Mouse (Mus musculus) limb, embryonic 11.5 days (tissue): ENCODE results near the gene Scel. TPM values are rescaled to one million over a fixed set of nuclear protein-coding genes. Genes with fewer than 3 reads are reported as not detected.
A peak's percentile ranks its signal among the peaks of the same experiment; 100 is the strongest.

Source experiments
- ATAC-seq: fragments of 200-750 bp; cut with Nextera tagmentation; 2 replicates; pipeline ENCODE4 v1.8.0; 2017; ENCODE audit warnings: low read depth; ENCODE audit not compliant: insufficient number of reproducible peaks, low FRiP score, low TSS enrichment
- DNase-seq: peaks from one replicate; pipeline ENCODE4 v3.0.0-alpha.2; 2015; ENCODE audit warnings: low spot score
- H3K27ac ChIP-seq: fragments of 300-500 bp; sonication (generic); replicated peaks from 2 replicates; pipeline ENCODE4 v1.5.1; 2014; ENCODE audit warnings: low read depth, mild to moderate bottlenecking, low read length
- H3K27me3 ChIP-seq: fragments of 300-500 bp; sonication (generic); 2 replicates; pipeline ENCODE4 v1.6.1; 2014; ENCODE audit warnings: mild to moderate bottlenecking, low read length, mixed read lengths; ENCODE audit not compliant: control insufficient read depth, insufficient read depth
- H3K36me3 ChIP-seq: fragments of 300-500 bp; sonication (generic); 2 replicates; pipeline ENCODE4 v1.6.1; 2014; ENCODE audit warnings: mild to moderate bottlenecking, low read length, moderate library complexity, mixed read lengths; ENCODE audit not compliant: control insufficient read depth, insufficient read depth
- H3K4me1 ChIP-seq: fragments of 300-500 bp; sonication (generic); 2 replicates; pipeline ENCODE4 v1.6.1; 2014; ENCODE audit warnings: low read length, mixed read lengths; ENCODE audit not compliant: control insufficient read depth, insufficient read depth
- H3K4me2 ChIP-seq: fragments of 300-500 bp; sonication (generic); 2 replicates; pipeline ENCODE4 v1.6.1; 2014; ENCODE audit warnings: low read depth, mild to moderate bottlenecking, moderate library complexity; ENCODE audit not compliant: severe bottlenecking
- H3K4me3 ChIP-seq: fragments of 300-500 bp; sonication (generic); 2 replicates; pipeline ENCODE4 v1.5.1; 2014; ENCODE audit warnings: low read depth, low read length
- H3K9ac ChIP-seq: fragments of 300-500 bp; sonication (generic); 2 replicates; pipeline ENCODE4 v1.6.1; 2014; ENCODE audit warnings: mild to moderate bottlenecking, low read length
- H3K9me3 ChIP-seq: fragments of 300-500 bp; sonication (generic); 2 replicates; pipeline ENCODE4 v1.6.1; 2016; ENCODE audit warnings: low read length; ENCODE audit not compliant: control insufficient read depth
- WGBS: fragments of 180-500 bp; shearing (Covaris S2); extraction: QIAGEN DNeasy Blood & Tissue Kit; methylation state at CpG from one replicate; pipeline ENCODE4 v1.1.7; 2014; 5-methylcytosine and 5-hydroxymethylcytosine counted together
- polyA plus RNA-seq: library from polyadenylated mRNA; unstranded; fragments of >200 nt; fragmentation: Nextera tagmentation; extraction: Ambion mirVana; gene quantifications from 2 replicates; pipeline ENCODE4 v1.2.1, GENCODE M21; 2014

Gene Scel
- polyA plus RNA-seq, 1 experiment from 2014 or later: 0.21 TPM

DNA sequence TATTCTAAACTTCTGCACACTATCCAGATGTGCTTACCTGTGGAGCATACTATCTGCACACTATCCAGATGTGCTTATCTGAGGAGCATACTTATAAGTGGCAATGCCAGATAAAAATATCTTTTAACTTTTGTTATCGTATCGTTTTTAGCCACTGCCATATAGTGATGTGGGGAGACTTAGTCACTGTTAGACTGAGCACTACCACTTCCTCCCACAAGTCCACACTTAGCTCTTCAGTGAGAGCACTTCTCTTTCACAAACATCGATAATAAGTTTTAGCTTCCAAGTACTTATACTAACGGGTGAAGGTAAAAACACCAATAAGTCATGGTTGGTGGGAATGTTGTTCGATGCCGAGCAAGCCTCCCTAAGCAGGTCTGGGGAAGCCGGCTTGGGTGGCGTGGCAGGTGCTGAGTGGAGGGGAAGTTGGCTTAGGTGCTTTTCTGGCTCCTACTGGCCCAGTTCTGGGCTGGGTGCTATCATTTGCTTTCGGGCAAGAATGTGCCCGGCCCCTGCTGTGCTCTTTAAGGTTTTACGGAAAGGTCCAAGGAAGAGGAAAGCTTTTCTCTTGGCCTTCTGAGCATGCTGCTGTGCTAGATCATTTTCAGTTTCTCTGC lies 18.7 kb downstream of the Scel start:
- ATAC-seq (no peak), DNase-seq (no peak)
- Histone ChIP-seq H3K27me3 (no peaks in the 10 kb centered on the region), H3K9me3 (no peaks in the 10 kb centered on the region), H3K4me2 (no peak overlapping the region), H3K4me1 (no peaks in the 10 kb centered on the region), H3K4me3 (no peak overlapping the region), H3K36me3 (no peaks in the 10 kb centered on the region), H3K9ac (no peak overlapping the region), H3K27ac (no peak overlapping the region)
- WGBS: 85% methylated on average over 11 of the region's 11 CpGs

DNA sequence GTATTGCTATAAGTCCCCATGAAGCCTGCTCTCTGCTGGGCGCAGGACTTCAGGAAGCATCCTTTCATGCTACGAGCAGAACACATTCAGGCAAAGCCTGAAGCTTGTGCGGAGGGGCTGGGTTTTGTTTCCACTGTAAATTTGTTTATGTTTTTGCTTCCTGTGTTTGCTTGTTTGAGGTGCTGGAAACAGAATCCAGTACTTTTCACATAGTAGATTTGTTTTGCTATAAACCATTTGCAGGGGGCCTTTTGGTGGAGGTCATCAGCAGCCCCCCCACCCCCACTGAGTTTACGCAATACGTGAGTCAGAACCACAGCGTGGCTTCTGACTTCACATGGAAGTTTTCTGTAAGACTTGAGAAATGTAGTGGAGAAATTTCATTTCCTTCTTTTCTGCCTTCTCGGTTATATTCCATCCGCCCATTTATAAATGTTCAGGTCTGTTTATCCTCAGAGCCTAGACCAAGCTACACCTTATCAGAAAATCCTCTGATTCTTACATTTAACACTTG lies 22.4 kb downstream of the Scel start:
- H3K4me3 ChIP-seq: no peak overlapping the region
- 83% methylated on average over 8 of the region's 8 CpGs for WGBS

DNA sequence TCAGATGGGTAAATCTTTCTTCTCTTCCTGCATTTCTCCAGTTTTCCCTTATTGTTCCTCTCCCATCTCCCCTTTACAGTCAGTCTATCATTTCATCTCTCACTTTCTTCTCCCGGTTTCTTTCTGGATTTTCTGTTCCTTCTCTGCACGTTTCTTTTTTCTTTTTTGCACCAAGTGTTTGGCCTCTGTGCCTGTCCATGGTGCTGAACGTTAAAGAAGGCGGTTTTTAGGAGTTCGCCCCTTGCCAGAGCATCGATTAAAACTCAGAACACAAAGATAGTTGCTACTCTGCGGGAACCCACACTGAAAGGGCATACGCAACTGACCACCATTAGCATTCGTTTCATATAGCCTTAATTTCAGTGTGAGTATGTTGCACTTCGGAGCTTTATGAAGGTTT lies 23.2 kb downstream of the Scel start:
- DNase-seq: peak; percentile 60
- Histone ChIP-seq H3K4me2 (no peak overlapping the region), H3K9me3 (no peaks in the 10 kb centered on the region), H3K27me3 (no peaks in the 10 kb centered on the region), H3K4me3 (no peak overlapping the region), H3K9ac (no peak overlapping the region), H3K4me1 (no peaks in the 10 kb centered on the region), H3K27ac (no peak overlapping the region), H3K36me3 (no peaks in the 10 kb centered on the region)
- no peak for ATAC-seq
- 40% methylated on average over 10 of the region's 10 CpGs for WGBS

More for the DNA sequence above, 22.4 kb downstream of the Scel start:
- DNase-seq: no peak
- no peaks in the 10 kb centered on the region for H3K36me3 ChIP-seq
- H3K9me3 ChIP-seq: no peaks in the 10 kb centered on the region
- H3K4me1 ChIP-seq: no peaks in the 10 kb centered on the region
- H3K4me2 ChIP-seq: no peak overlapping the region
- H3K9ac ChIP-seq: no peak overlapping the region
- H3K27me3 ChIP-seq: no peaks in the 10 kb centered on the region
- ATAC-seq: no peak
- no peak overlapping the region for H3K27ac ChIP-seq

DNA sequence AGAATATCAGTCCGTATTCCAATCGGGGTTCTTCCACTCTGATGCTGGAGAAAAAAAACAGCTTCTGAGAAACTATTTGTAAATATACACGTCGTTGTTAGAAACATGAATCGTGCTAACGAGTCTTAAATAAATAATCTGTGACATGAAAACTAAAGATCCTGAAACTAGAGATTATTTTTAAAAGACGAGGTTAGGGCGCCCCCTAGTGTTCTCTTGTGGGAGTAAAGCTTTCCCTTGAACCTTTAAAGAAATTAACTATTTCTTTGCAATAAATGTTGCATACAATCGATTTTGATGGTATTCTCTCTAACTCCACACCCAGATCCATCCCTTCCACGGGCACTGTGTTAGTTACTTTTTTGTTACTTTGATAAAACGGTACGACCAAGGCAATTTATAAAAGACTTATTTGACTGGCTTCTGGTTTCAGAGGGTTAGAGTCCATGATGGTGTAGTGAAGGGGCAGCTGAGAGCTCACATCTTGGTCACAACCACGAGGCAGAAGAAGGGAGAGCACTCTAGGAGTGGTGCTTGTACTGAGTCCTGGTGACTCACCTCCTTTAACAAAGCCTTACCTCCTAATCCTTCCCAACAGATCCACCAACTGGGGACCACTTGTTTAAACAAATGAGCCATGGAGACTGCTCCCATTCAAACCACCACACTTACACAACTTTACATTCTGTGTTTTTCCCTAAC lies 24.4 kb downstream of the Scel start:
- Histone ChIP-seq H3K27ac (no peak overlapping the region), H3K4me3 (no peak overlapping the region), H3K4me1 (no peaks in the 10 kb centered on the region), H3K4me2 (no peak overlapping the region), H3K36me3 (no peaks in the 10 kb centered on the region), H3K9ac (no peak overlapping the region), H3K27me3 (no peaks in the 10 kb centered on the region), H3K9me3 (no peaks in the 10 kb centered on the region)
- peak; percentile 67 for DNase-seq
- WGBS: 17% methylated on average over 13 of the region's 13 CpGs
- no peak for ATAC-seq

DNA sequence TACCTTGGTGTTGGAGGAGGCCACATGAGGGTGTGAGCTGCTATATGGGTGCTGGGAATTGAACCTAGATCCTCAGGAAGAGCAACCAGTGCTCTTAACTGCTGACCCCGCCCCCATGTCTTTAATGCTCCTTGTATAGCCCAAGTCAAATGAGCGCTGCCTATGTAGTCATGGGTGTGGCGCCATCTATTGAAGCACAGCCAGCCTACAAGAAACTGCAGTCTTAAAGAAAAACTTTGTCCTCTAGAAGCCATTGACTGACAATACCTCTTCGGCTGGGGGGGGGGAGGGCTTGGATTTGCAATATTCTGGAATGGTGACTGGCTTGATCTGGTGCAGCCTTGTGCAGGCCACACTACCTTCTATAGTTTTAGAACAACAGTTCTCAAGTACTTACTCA lies 26.7 kb downstream of the Scel start:
- no peak overlapping the region for H3K9ac ChIP-seq
- ATAC-seq (no peak), DNase-seq (no peak)
- H3K36me3 ChIP-seq: no peaks in the 10 kb centered on the region
- H3K4me3 ChIP-seq: no peak overlapping the region
- no peaks in the 10 kb centered on the region for H3K27me3 ChIP-seq
- no peak overlapping the region for H3K27ac ChIP-seq
- no peak overlapping the region for H3K4me2 ChIP-seq
- no peaks in the 10 kb centered on the region for H3K9me3 ChIP-seq
- no peaks in the 10 kb centered on the region for H3K4me1 ChIP-seq
- WGBS: 64% methylated on average over 4 of the region's 4 CpGs

DNA sequence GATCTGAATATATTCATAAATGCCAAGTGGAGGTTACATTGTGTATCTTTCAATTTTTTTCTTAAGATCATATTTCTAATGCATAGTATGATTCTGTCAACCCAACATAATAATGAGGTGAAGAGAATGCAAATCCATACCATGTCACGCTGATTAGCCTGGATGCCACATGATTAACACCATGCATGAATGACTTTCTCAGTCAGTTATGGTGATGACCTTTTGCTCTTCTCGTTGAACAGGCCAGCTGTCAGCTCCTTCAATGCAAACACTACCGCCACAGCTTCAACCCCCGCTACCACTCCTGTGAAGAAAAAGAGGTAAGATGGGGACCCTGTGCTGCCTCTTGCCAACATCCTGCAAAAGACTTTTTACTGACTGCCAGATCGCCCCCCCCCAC lies 28.5 kb downstream of the Scel start:
- DNase-seq: no peak
- WGBS: 74% methylated on average over 5 of the region's 5 CpGs
- H3K4me1 ChIP-seq: no peaks in the 10 kb centered on the region
- no peaks in the 10 kb centered on the region for H3K9me3 ChIP-seq
- no peaks in the 10 kb centered on the region for H3K36me3 ChIP-seq
- H3K27ac ChIP-seq: no peak overlapping the region
- no peak overlapping the region for H3K9ac ChIP-seq
- H3K27me3 ChIP-seq: no peaks in the 10 kb centered on the region
- H3K4me3 ChIP-seq: no peak overlapping the region
- no peak overlapping the region for H3K4me2 ChIP-seq
- no peak for ATAC-seq

DNA sequence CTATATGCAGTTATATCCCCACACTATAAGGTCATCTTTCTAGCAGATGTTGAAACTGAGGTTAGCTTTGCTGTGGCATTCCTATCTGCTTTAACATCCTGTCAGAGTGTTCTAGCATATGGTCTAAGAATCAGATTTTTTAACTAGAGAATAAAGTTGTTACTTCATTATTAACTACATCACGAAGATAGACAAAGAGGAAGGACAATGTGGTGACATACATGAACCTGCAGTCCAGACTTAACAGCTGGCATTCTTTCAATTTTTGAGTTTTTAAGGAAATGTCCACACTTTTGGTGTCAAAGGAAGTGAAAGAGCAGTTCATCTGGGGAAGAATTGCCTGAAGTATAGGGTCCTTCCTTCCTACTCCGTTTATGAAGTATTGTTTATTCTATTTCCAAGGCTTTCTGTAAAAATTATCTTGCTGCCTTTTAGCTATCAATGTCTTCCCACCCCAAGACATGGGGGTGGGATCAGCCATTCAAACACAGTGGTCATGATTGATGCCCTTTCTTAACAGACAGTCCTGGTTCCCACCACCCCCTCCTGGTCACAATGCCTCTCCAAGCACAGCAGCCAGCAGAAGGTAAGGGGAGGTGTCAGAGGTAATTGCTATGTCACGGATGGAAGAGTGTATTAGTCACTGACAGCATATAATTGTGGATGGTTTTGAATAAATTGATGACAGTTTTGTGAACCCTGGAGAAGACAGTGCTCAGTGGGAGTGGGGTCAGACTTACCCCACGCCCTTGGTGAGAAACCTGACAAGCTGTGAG lies 30.4 kb downstream of the Scel start:
- DNase-seq (no peak), ATAC-seq (no peak)
- WGBS: 75% methylated on average over 4 of the region's 4 CpGs
- Histone ChIP-seq H3K4me3 (no peak overlapping the region), H3K9ac (no peak overlapping the region), H3K36me3 (no peaks in the 10 kb centered on the region), H3K9me3 (no peaks in the 10 kb centered on the region), H3K4me1 (no peaks in the 10 kb centered on the region), H3K27ac (no peak overlapping the region), H3K27me3 (no peaks in the 10 kb centered on the region), H3K4me2 (no peak overlapping the region)

DNA sequence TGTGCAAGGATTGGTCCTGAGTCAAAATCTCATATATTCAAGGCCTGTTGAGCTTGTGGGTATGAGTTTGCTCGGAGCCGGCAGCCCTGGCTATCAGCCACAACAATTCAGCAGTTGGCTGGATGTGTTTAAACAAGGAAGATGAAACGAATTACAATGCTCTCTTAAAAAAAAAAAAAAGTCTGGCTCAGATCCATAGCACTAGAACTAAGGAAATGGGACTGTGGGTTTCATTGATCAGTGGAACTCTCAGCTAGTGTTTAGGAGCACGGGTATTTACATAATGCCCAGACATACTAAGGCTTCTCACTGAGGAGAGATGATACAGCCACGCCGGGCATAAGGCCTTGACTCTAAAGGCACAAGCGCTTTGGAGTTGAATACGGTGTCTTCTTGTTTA lies 32.6 kb downstream of the Scel start:
- 82% methylated on average over 8 of the region's 8 CpGs for WGBS
- no peak for DNase-seq

More for the DNA sequence above, 32.6 kb downstream of the Scel start:
- Histone ChIP-seq H3K4me1 (no peaks in the 10 kb centered on the region), H3K27me3 (no peaks in the 10 kb centered on the region), H3K4me3 (no peak overlapping the region), H3K27ac (no peak overlapping the region), H3K36me3 (no peaks in the 10 kb centered on the region), H3K4me2 (no peak overlapping the region), H3K9me3 (no peaks in the 10 kb centered on the region), H3K9ac (no peak overlapping the region)
- ATAC-seq: no peak
